Mouse (Mus musculus) 3134 (cell line): Measurements from ENCODE around the gene Tmem150a.
A peak's percentile ranks its signal among the peaks of the same experiment; 100 is the strongest.

Source experiments
- DNase-seq: peaks from one replicate; pipeline ENCODE4 v3.0.0-alpha.2; 2011; ENCODE audit warnings: low spot score; ENCODE audit not compliant: insufficient read length; ENCODE audit errors: extremely low read depth

Gene Tmem150a

GRCm38 (mm10) chr6:72355066-72355911 is at the start of gene Tmem150a:
Gene Tmem150a (plus strand): TSS chr6:72355447.
- peak; percentile 85 for DNase-seq

GRCm38 (mm10) chr6:72312198-72312597 is 43.0 kb upstream of the Tmem150a start:
- no peak for DNase-seq

GRCm38 (mm10) chr6:72313124-72313867 is 42.0 kb upstream of the Tmem150a start:
- DNase-seq, result no peak

GRCm38 (mm10) chr6:72315384-72315783 is 39.9 kb upstream of the Tmem150a start:
- DNase-seq, result no peak

GRCm38 (mm10) chr6:72316044-72316443 is 39.2 kb upstream of the Tmem150a start:
- DNase-seq, result no peak

- DNase-seq, result no peak
Observed at GRCm38 (mm10) chr6:72318440-72318839, 36.8 kb upstream of the Tmem150a start.

- no peak for DNase-seq
Observed at GRCm38 (mm10) chr6:72319019-72319418, 36.2 kb upstream of the Tmem150a start.

- no peak for DNase-seq
Observed at GRCm38 (mm10) chr6:72322936-72323335, 32.3 kb upstream of the Tmem150a start.

- DNase-seq, result no peak
Observed at GRCm38 (mm10) chr6:72323786-72324508, 31.3 kb upstream of the Tmem150a start.

GRCm38 (mm10) chr6:72326274-72326673 is 29.0 kb upstream of the Tmem150a start:
- no peak for DNase-seq

- no peak for DNase-seq
Observed at GRCm38 (mm10) chr6:72329019-72329418, 26.2 kb upstream of the Tmem150a start.

- DNase-seq, result no peak
Observed at GRCm38 (mm10) chr6:72330133-72330532, 25.1 kb upstream of the Tmem150a start.

GRCm38 (mm10) chr6:72333111-72333510 is 22.1 kb upstream of the Tmem150a start:
- DNase-seq, result no peak

- no peak for DNase-seq
Observed at GRCm38 (mm10) chr6:72340481-72340880, 14.8 kb upstream of the Tmem150a start.

- DNase-seq, result no peak
Observed at GRCm38 (mm10) chr6:72344396-72345073, 10.7 kb upstream of the Tmem150a start.

GRCm38 (mm10) chr6:72345074-72345567 is 10.1 kb upstream of the Tmem150a start, which contains the start of gene Usp39:
Gene Usp39 (minus strand): TSS chr6:72345184.
- DNase-seq, result peak; percentile 87

GRCm38 (mm10) chr6:72345633-72346032 is 9.6 kb upstream of the Tmem150a start:
- no peak for DNase-seq

GRCm38 (mm10) chr6:72346261-72346660 is 9.0 kb upstream of the Tmem150a start:
- DNase-seq, result no peak

GRCm38 (mm10) chr6:72347166-72347941 is 7.9 kb upstream of the Tmem150a start, which contains the start of gene 0610030E20Rik:
Gene 0610030E20Rik (plus strand): TSS chr6:72347317.
- peak; percentile 75 for DNase-seq
